Mouse (Mus musculus) E14TG2a.4 (cell line): ENCODE measurements at regions not wholly inside any gene's neighbourhood (a gene's known extent, or its start where the extent isn't known, plus 50 kb on each side); places are given as distances from the start of the nearest gene placed in this dataset.

ENCODE experiments used
- H3K27me3 ChIP-seq: 2 replicates; pipeline ENCODE4 v1.6.1; 2014; ENCODE audit warnings: low read length, control low read depth; ENCODE audit not compliant: insufficient read depth
- H3K36me3 ChIP-seq: 2 replicates; pipeline ENCODE4 v1.6.1; 2014; ENCODE audit warnings: low read length, control low read depth; ENCODE audit not compliant: insufficient read depth
- H3K4me1 ChIP-seq: replicated peaks from 2 replicates; pipeline ENCODE4 v1.6.1; 2014; ENCODE audit warnings: low read depth, low read length, control low read depth
- H3K4me3 ChIP-seq: replicated peaks from 2 replicates; pipeline ENCODE4 v1.5.1; 2014; ENCODE audit warnings: mild to moderate bottlenecking, low read length
- H3K9me3 ChIP-seq: 2 replicates; pipeline ENCODE4 v1.6.1; 2014; ENCODE audit warnings: low read length, control low read depth
- CTCF ChIP-seq: conservative IDR thresholded peaks from 2 replicates; pipeline ENCODE4 v1.5.1; 2014; ENCODE audit warnings: low read length
- NANOG ChIP-seq: IDR thresholded peaks from 2 replicates; pipeline ENCODE4 v1.6.1; 2014; ENCODE audit warnings: borderline replicate concordance, low read length, mixed read lengths
- POU5F1 ChIP-seq: IDR thresholded peaks from 2 replicates; pipeline ENCODE4 v1.6.1; 2014; ENCODE audit warnings: low read length, borderline replicate concordance

DNA sequence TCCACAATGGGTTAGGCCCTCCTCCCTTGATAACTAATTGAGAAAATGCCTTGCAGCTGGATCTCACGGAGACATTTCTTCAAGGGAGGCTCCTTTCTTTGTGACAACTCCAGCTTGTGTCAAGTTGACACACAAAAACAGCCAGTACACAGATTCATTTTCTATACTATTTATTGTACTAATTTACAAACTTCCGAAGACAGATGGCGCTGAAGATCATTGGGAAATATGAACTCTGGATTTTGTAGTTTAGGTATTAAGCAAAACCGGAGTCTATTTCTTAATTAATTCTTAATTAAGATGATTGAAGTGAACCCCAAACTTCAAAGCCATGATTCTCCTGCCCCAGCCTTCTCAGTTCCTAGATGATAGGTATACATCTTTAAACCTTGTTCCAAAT is 977.2 kb downstream of the Stpg2 start:
- Histone ChIP-seq H3K4me3 (no peak overlapping the region), H3K9me3 (no peaks in the 10 kb centered on the region), H3K27me3 (no peaks in the 10 kb centered on the region), H3K36me3 (no peaks in the 10 kb centered on the region), H3K4me1 (no peaks in the 10 kb centered on the region)
- TF ChIP-seq NANOG = no peak
- TF ChIP-seq CTCF = no peak
- no peak for TF ChIP-seq POU5F1

DNA sequence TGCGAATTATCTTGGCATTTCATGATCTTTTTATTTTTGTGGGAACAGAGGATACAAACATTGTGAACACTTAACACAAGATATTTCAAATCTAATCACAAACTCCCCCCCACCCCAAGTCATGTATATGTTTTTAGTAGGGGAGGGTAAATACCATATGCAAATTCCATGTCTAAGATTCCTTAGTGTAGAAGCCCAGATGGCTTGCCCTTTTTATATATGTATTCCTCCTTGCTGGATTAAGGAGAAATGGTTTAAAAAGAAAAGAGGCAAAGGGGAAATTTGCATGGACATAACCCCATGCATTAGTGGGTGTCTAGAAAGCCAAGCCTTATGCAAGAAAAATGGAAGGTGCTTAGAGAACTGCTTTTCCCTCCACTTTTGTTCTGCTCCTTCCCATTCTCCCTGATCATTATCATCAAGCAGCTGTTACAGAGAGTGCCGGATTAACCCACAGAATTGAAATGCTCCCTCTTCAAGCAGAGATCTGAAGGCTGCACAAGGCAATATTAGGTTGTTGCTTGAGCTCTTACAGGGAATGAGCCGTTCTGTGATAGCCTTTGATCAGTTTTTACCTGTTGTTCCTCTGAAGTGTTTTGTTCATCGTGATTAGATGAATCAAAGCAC is 979.5 kb downstream of the Stpg2 start:
- Histone ChIP-seq H3K9me3 (no peaks in the 10 kb centered on the region), H3K4me3 (no peak overlapping the region), H3K36me3 (no peaks in the 10 kb centered on the region), H3K27me3 (no peaks in the 10 kb centered on the region), H3K4me1 (no peaks in the 10 kb centered on the region)
- TF ChIP-seq POU5F1 = no peak
- TF ChIP-seq NANOG = no peak
- TF ChIP-seq CTCF = no peak

DNA sequence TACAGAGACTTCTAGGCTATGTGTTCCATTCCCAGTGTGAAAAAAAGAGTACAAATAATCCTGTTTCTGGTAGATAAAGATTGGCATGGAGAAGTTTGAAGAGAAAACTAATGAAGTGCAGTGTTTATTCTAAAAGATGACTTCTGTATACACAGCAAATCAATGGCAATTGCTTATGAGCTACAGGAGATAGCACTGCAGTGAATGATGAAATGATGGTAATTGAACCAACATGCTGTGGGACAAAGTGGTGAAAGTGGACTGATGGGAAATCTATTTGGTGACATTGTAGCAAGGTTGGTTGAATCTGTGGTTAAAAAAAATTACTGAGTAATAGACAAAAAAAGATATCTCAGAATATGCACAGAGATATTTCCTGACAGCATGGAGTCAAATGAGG is 1000.4 kb downstream of the Stpg2 start:
- no peak overlapping the region for H3K4me3 ChIP-seq
- TF ChIP-seq CTCF (no peak), POU5F1 (no peak)
- no peaks in the 10 kb centered on the region for H3K9me3 ChIP-seq
- no peaks in the 10 kb centered on the region for H3K4me1 ChIP-seq
- no peaks in the 10 kb centered on the region for H3K36me3 ChIP-seq
- H3K27me3 ChIP-seq = no peaks in the 10 kb centered on the region

DNA sequence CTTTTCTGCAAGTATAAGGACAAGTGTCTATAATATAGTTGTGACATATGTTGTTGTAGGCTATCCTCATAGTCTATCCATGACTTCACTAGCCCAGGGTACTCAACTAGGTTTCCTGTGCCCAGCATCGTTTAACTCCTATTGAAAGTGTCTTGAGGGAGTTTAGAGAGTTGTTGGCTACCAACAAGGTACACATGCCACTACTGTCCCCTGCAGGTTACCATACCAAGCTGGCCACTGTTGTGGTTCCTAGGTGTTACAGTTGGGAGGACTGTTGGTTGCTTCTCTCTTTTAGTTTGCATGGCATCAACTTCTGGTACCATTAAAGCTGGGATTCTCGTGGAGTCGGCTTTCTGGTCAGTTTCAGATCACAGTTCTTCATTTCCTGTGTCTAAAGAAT is 990.7 kb downstream of the Pdha2 start:
- Histone ChIP-seq H3K4me1 (no peaks in the 10 kb centered on the region), H3K4me3 (no peak overlapping the region), H3K27me3 (no peaks in the 10 kb centered on the region), H3K36me3 (no peaks in the 10 kb centered on the region), H3K9me3 (no peaks in the 10 kb centered on the region)
- TF ChIP-seq NANOG (no peak), POU5F1 (no peak), CTCF (no peak)

- Histone ChIP-seq H3K4me1 (no peaks in the 10 kb centered on the region), H3K27me3 (no peaks in the 10 kb centered on the region), H3K9me3 (peaks cover 5% of the 10 kb centered on the region; the same call in 1 of the 2 replicates), H3K36me3 (no peaks in the 10 kb centered on the region), H3K4me3 (no peak overlapping the region)
- TF ChIP-seq POU5F1 (no peak), NANOG (no peak), CTCF (no peak)
Observed at GRCm38 (mm10) chr3:140230712-140231111, 981.4 kb downstream of the Pdha2 start.

DNA sequence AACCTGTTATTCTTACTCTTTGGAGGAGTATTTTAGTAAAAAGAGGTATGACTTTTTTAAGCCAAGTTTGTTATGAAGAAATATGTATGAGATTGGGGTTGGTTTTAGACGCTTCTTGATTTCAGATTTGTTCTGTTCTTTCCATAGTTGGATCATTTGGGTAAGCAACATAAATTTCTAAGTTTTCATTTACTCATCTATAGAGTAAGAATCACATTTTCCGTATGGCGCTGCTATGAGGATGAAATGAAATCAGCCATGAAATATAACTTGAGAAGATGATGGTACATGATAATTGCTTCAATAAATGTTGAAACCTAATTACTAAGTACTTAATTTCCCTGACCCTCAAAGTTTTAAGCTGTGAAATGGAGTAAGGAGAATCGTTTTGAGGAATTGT is 979.0 kb downstream of the Pdha2 start:
- TF ChIP-seq CTCF (no peak), POU5F1 (no peak), NANOG (no peak)
- Histone ChIP-seq H3K4me3 (no peak overlapping the region), H3K27me3 (no peaks in the 10 kb centered on the region), H3K4me1 (no peaks in the 10 kb centered on the region), H3K9me3 (peaks cover 5% of the 10 kb centered on the region; the same call in 1 of the 2 replicates), H3K36me3 (no peaks in the 10 kb centered on the region)

GRCm38 (mm10) chr3:140233809-140234208 is 978.3 kb downstream of the Pdha2 start:
- Histone ChIP-seq H3K27me3 (no peaks in the 10 kb centered on the region), H3K36me3 (no peaks in the 10 kb centered on the region), H3K4me3 (no peak overlapping the region), H3K4me1 (no peaks in the 10 kb centered on the region), H3K9me3 (peaks cover 5% of the 10 kb centered on the region; the same call in 1 of the 2 replicates)
- TF ChIP-seq CTCF (no peak), NANOG (no peak)

- TF ChIP-seq CTCF = no peak
- TF ChIP-seq NANOG = no peak
- TF ChIP-seq POU5F1 = no peak
- Histone ChIP-seq H3K4me1 (no peaks in the 10 kb centered on the region), H3K4me3 (no peak overlapping the region), H3K9me3 (peaks cover 10% of the 10 kb centered on the region; the same call in 1 of the 2 replicates), H3K36me3 (no peaks in the 10 kb centered on the region), H3K27me3 (no peaks in the 10 kb centered on the region)
Observed at GRCm38 (mm10) chr3:140239276-140239675, 972.9 kb downstream of the Pdha2 start.
